Mouse (Mus musculus): ENCODE results near the gene Brap.
"Not testable (repeated sequence)": the region's sequence is repeated elsewhere in the genome, so short reads cannot be mapped to it uniquely, and the experiment has no call there.

The Brap gene

GRCm38 (mm10) chr5:121668411-121668810 lies 8.0 kb downstream of the Brap start:
- in situ Hi-C loops (cut with MseI, MboI) = no loop called here

- in situ Hi-C loops (cut with MseI, MboI) = no loop called here
Observed at GRCm38 (mm10) chr5:121670412-121670811, 10.0 kb downstream of the Brap start.

GRCm38 (mm10) chr5:121682250-121682649 lies 21.9 kb downstream of the Brap start:
- in situ Hi-C loops (cut with MseI, MboI) = no loop called here

GRCm38 (mm10) chr5:121685495-121685894 lies 25.1 kb downstream of the Brap start:
- in situ Hi-C loops (cut with MseI, MboI) = no loop called here

- in situ Hi-C loops (cut with MseI, MboI) = no loop called here
Observed at GRCm38 (mm10) chr5:121686113-121686898, 25.9 kb downstream of the Brap start.

GRCm38 (mm10) chr5:121690482-121691211 lies 30.3 kb downstream of the Brap start:
- in situ Hi-C loops (cut with MseI, MboI) = no loop called here

- in situ Hi-C loops (cut with MseI, MboI) = not testable (repeated sequence)
Observed at GRCm38 (mm10) chr5:121691436-121691835, 31.1 kb downstream of the Brap start.

- in situ Hi-C loops (cut with MseI, MboI) = no loop called here
Observed at GRCm38 (mm10) chr5:121692897-121693296, 32.5 kb downstream of the Brap start.

- in situ Hi-C loops (cut with MseI, MboI) = no loop called here
Observed at GRCm38 (mm10) chr5:121696761-121697160, 36.4 kb downstream of the Brap start.

GRCm38 (mm10) chr5:121699891-121700290 lies 39.5 kb downstream of the Brap start:
- in situ Hi-C loops (cut with MseI, MboI) = no loop called here

- in situ Hi-C loops (cut with MseI, MboI) = no loop called here
Observed at GRCm38 (mm10) chr5:121700496-121700895, 40.1 kb downstream of the Brap start.

GRCm38 (mm10) chr5:121701111-121701769 lies 40.9 kb downstream of the Brap start:
- in situ Hi-C loops (cut with MseI, MboI) = no loop called here

GRCm38 (mm10) chr5:121703341-121703740 lies 43.0 kb downstream of the Brap start:
- in situ Hi-C loops (cut with MseI, MboI) = no loop called here

- in situ Hi-C loops (cut with MseI, MboI) = no loop called here
Observed at GRCm38 (mm10) chr5:121704512-121705248, 44.3 kb downstream of the Brap start.

- in situ Hi-C loops (cut with MseI, MboI) = no loop called here
Observed at GRCm38 (mm10) chr5:121710402-121710801, 50.0 kb downstream of the Brap start.

- in situ Hi-C loops (cut with MseI, MboI) = no loop called here
Observed at GRCm38 (mm10) chr5:121710851-121711173, 50.4 kb downstream of the Brap start.

GRCm38 (mm10) chr5:121711174-121711927 lies 51.0 kb downstream of the Brap start, which contains the start of gene Atxn2:
Atxn2 (plus strand) TSS chr5:121711337.
- in situ Hi-C loops (cut with MseI, MboI) = no loop called here

- in situ Hi-C loops (cut with MseI, MboI) = no loop called here
Observed at GRCm38 (mm10) chr5:121711928-121712231, 51.5 kb downstream of the Brap start.

GRCm38 (mm10) chr5:121712232-121712933 lies 52.0 kb downstream of the Brap start:
- in situ Hi-C loops (cut with MseI, MboI) = no loop called here

- in situ Hi-C loops (cut with MseI, MboI) = no loop called here
Observed at GRCm38 (mm10) chr5:121712934-121713538, 52.7 kb downstream of the Brap start.

Measured in mouse trophoblast stem cell (cell line).